Mouse (Mus musculus) left cerebral cortex, adult 9 months (tissue): ENCODE results near the gene Bcor.

Experiments used
- DNase-seq, 2 experiments: peaks; one replicate each; pipeline ENCODE4 v3.0.0; 2022; ENCODE audit warnings: low spot score in 2 of 2

Bcor gene

DNA sequence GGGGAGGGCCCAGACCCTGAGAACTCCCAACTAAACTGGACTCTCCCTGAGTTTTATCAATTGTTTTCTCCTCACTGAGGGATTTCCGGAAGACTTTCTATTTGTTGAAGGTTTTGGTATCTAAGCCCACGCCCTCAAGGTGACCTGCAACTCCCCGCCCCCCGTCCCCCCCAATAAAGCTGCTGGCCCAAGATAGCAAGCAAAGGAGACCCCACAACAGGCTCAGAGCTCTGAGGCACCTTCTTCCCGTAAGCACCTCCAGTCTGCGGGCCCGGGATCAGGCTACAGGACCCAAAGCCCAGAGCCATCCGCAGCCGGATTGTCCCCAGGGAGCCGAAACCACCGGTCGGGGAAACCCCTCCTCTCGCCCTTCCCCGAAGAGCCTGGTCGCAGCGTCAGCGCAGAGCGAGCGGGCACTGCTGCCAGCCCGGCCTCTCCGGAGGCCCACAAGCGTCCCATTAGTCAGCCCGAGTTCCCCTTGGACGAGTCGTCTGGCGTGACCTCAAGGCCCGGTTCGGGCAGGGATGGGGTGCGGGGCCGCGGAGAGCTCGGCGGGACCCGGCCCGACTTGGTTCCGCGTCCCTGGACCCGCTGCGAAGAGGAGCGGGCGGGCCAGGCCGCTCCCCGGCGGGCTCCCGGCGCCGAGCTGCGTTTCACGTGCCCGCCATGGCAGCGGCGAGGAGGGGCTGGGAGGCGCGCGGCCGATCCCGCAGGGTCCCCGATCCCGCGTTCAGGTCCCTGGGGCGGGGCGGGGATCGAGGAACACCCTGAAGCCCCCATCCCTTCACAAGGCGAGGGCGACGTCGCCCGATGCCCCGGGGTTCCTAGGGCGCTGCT, 73.3 kb downstream of the Bcor start:
- no peak for DNase-seq

- DNase-seq, result no peak
Measured at GRCm38 (mm10) chrX:12085949-12086348, 74.2 kb downstream of the Bcor start.

DNA sequence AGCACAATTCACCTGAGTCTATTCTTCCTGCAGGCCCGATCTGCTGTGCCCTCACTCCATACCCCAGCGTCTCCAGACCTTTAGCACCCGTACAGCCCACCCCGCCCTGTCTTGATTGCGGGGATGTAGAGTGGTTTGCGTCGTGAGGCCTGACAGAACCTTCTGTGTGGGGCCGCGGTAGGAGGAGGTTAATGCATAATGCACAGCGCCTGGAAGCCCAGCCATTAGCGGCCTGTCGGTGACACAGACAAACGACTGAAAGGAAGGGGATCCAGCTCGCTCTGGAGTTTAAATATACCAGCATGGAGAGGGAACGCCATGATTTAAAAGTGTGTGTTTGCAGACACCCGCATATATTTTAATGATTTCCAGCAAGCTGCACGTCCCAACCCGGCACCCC, 74.9 kb downstream of the Bcor start:
- no peak for DNase-seq

- DNase-seq, result no peak
Measured at GRCm38 (mm10) chrX:12084698-12085097, 75.5 kb downstream of the Bcor start.

DNA sequence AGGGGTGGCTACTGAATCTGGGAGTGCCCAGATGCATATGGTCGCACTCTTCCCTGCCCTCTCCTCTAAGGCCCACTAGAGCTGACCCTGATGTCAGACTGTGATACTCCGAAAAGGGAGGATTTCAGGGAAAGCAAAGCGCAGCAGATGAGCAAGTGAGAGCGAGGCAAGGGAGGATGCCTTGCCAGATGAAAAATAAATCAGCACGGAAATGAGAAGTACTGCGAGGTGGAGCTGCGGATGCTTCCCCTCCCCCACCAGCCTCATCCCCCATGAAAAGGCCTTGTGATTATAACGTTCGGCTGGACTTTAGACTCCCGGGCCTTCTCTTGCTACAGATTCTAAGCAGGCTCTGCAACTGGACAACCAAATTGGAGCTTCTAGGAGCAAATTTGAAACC, 76.5 kb downstream of the Bcor start:
- no peak for DNase-seq

DNA sequence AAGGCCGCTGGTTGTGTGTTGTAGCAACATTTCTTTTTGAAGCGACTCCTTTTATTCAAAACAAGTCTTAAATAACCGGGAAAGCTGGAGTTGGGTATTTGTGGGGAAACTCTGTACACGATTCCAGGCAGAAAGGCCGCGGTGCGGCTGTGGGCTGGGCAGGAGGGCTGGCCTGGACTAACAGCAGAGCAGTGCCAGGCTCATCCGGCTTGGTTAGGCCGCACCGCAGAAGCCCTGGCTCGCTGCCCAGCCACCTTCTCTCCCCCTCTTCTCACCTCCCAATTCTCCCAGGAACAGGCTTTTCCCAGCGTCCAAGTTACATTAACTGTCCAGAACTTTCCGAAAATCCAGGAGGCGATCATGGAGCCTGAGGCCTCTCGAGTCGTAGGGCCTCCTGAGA, 77.4 kb downstream of the Bcor start:
- no peak for DNase-seq

GRCm38 (mm10) chrX:12082184-12082583, 78.0 kb downstream of the Bcor start:
- no peak for DNase-seq

DNA sequence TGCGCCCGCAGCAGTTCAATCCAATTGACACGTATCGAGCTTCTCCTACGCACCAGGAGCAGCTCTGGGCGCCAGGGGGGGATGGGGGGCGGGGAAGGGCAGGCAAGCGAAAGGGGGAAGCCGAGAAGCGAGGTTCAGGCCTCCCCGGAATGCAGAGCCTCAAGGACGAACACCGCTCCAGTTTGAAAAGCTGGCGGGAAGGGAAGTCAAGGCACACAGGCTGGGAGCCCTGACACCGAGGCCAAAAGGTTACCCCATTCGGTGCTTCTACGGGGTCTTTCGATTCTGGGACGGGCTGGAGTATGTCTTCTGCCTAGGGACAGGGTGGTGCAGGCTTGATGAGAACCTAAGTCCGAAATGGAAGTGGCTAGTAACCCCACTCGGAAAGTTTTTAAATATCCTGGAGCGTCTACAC, 78.4 kb downstream of the Bcor start:
- no peak for DNase-seq

GRCm38 (mm10) chrX:12080904-12081740, 79.0 kb downstream of the Bcor start:
- no peak for DNase-seq

- DNase-seq, result peak in 1 of 2 experiments; percentile 44
Measured at GRCm38 (mm10) chrX:12080095-12080903, 79.9 kb downstream of the Bcor start.

GRCm38 (mm10) chrX:12079309-12080094, 80.7 kb downstream of the Bcor start:
- DNase-seq, result no peak

- DNase-seq, result no peak
Measured at GRCm38 (mm10) chrX:12079059-12079308, 81.2 kb downstream of the Bcor start.

GRCm38 (mm10) chrX:12078195-12079058, 81.7 kb downstream of the Bcor start:
- DNase-seq, result no peak

GRCm38 (mm10) chrX:12077601-12077980, 82.6 kb downstream of the Bcor start:
- no peak for DNase-seq

DNA sequence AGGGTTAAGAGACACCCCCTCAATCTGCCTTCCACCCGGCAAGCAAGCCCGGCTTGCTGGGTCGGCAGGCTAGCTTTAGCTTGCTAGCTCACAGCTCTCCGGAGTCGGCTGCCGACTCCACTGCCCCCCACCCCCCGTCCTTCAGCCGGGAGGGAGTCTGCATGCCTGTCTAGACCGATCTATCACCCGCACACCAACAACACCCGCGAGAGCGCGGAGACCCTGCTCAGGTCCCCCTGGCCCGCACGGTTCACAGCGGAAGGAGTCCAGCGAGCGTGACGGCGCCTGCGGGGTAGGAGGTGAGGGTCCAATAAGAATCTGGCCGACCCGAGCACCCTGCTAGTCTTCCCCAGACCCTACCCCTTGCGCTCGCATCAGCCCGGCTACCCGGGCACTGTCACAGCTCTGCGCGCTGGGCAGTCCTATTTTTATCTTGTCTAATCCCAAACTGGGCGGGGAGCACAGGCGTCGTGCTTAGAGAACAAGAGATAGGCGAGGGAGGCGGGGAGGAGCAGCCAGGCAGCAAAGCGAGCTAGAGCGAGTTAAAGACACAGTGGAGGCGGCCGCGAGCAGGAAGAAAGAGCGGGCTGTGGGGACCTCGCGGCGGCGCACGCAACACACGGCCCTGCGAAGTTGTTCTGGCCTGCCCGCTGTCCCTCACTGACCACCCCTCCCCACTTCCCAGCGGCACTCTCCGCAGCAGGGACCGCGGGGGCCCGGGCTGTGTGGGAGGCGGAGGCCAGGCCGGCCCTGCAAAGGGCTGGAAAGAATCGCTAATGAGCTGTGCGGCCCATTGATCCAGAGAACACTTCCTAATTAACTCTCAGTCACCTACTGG, 83.2 kb downstream of the Bcor start:
- peak in 1 of 2 experiments; percentile 58 for DNase-seq

DNA sequence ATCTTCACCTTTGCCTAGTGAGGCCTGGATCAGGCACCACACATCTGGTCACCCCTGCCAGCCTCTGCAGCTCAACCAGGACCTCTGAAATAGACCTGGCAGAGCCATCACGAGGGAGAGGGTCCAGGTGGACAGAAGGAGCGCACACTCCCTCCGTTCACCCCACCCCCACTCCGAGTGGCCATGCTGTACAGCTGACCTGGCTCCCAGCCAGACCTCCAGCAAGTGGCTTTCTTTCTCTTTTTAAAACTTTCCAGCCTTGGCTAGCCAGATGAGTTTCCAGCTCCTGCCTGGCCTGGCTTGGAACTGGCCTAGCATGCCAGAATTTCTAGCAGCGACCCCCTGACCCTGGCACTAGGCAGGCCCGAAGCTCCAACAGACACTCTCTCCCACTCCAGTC, 87.4 kb downstream of the Bcor start:
- DNase-seq, result no peak

GRCm38 (mm10) chrX:12068978-12069724, 91.0 kb downstream of the Bcor start:
- DNase-seq, result peak in 1 of 2 experiments; percentile 39

DNA sequence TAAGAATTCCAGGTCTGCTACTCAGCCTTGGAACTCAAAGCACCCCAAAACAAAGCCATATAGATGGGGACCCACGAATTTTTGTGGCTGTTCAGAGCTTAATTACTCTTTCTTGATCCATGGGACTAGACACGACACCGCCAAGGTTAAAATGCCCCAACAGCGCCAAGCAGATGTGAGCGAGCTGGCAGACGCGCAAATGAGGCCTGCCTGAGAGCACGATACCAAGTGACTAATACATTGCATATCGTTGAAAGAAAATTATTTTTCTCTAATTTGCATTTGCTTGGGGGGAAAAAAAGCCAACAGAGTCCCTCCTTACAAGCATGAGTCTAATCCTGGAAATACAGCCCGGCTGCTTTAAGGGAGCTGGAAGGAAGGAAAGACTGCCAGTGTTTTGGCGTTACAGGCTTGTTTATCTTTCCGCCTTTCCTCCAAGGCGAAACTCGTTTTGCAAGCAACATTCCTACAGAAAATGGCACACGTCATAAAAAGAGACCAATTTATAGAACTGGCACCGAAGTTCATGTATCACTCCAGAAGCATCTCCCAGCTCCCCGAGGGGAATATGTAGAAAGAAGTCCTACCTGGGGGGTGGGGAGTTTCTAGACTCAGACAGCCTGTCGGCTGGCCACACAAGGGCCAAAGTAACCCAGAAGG, 92.2 kb downstream of the Bcor start:
- DNase-seq, result no peak
